Mouse (Mus musculus): Measurements from ENCODE around the gene Pms1. TPM values are rescaled to one million over a fixed set of nuclear protein-coding genes. Genes with fewer than 3 reads are reported as not detected.

The Pms1 gene
- polyA plus RNA-seq, 1 experiment from 2014 or later, result 12.0 TPM

DNA sequence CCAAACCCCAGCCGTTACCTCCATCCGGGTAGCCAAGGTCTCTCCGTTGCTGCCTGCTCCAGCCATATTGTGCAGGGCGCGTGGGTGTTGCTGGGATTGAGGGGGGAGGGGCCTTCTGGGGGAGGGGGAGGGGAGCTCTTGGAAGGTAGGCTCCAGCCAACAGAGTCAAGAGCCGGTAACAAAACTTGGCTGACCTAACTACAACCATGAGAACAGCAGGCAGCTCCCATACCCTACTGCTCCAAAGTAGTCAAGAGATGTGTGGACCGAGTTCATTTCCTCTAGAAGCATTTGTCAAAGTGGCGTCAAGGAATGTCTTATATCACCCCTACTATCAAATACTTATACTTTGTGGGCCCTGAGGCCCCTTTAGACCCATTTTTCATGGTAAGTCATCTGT, 109.3 kb downstream of the Pms1 start, which contains the start of gene 1700019A02Rik:
1700019A02Rik (minus strand) TSS at position 101 of the 400 bp plus-strand sequence.
- ATAC-seq (ENCODE audit: low read depth), result no peak
- no peak within 1 kb of the TSS for H3K4me3 ChIP-seq
- no peak within 1 kb of the TSS for H3K9ac ChIP-seq
- H3K27ac ChIP-seq (replicated peaks), result no peak within 1 kb of the TSS
- H3K27me3 ChIP-seq, result no peaks in the 10 kb centered on the region
- 91% methylated on average over 8 of the region's 8 CpGs for WGBS
- no peaks in the 10 kb centered on the region for H3K9me3 ChIP-seq
- no peaks in the 10 kb centered on the region for H3K4me1 ChIP-seq (replicated peaks)
- no peak within 1 kb of the TSS for H3K4me2 ChIP-seq
- no peaks in the 10 kb centered on the region for H3K36me3 ChIP-seq

GRCm38 (mm10) chr1:53186301-53186700, 110.5 kb downstream of the Pms1 start:
- WGBS, result 84% methylated on average over 3 of the region's 3 CpGs
- no peaks in the 10 kb centered on the region for H3K9me3 ChIP-seq

GRCm38 (mm10) chr1:53157715-53158114, 139.1 kb downstream of the Pms1 start:
- Histone ChIP-seq H3K27ac (replicated peaks) (no peak overlapping the region), H3K27me3 (no peaks in the 10 kb centered on the region), H3K4me3 (no peak overlapping the region), H3K9me3 (no peaks in the 10 kb centered on the region), H3K4me2 (no peak overlapping the region), H3K9ac (no peak overlapping the region), H3K4me1 (replicated peaks) (no peaks in the 10 kb centered on the region), H3K36me3 (no peaks in the 10 kb centered on the region)
- WGBS, result 54% methylated on average over 6 of the region's 6 CpGs
- no peak for ATAC-seq (ENCODE audit: low read depth)

More at GRCm38 (mm10) chr1:53186301-53186700, 110.5 kb downstream of the Pms1 start:
- Histone ChIP-seq H3K9ac (no peak overlapping the region), H3K27me3 (no peaks in the 10 kb centered on the region), H3K4me3 (no peak overlapping the region), H3K4me2 (no peak overlapping the region), H3K36me3 (no peaks in the 10 kb centered on the region), H3K27ac (replicated peaks) (no peak overlapping the region), H3K4me1 (replicated peaks) (no peaks in the 10 kb centered on the region)
- no peak for ATAC-seq (ENCODE audit: low read depth)

Other genes with a start within 250 kb of the Pms1 start
- 1.1 and 2.1 TPM in 2 replicates for gene Mstn, start 235.4 kb downstream of the Pms1 start, polyA plus RNA-seq (2015; fragmentation: Nextera tagmentation; extraction: Ambion mirVana)
- gene 1700019A02Rik, start 109.4 kb downstream of the Pms1 start, polyA plus RNA-seq (2015; fragmentation: Nextera tagmentation; extraction: Ambion mirVana), result not detected in 2 replicates
- gene Ormdl1, start 77 bp upstream of the Pms1 start, polyA plus RNA-seq (2015; fragmentation: Nextera tagmentation; extraction: Ambion mirVana), result 52.2 and 55.5 TPM in 2 replicates
- gene Gm28778, start 93 bp upstream of the Pms1 start, polyA plus RNA-seq (2015; fragmentation: Nextera tagmentation; extraction: Ambion mirVana), result not detected in 2 replicates
- 21.9 and 23.7 TPM in 2 replicates for gene Osgepl1, start 16.6 kb upstream of the Pms1 start, polyA plus RNA-seq (2015; fragmentation: Nextera tagmentation; extraction: Ambion mirVana)
- gene Asdurf, start 55.6 kb upstream of the Pms1 start, polyA plus RNA-seq (2015; fragmentation: Nextera tagmentation; extraction: Ambion mirVana), result 2.2 and 25.1 TPM in 2 replicates
- 1.5 and 2.2 TPM in 2 replicates for gene Gm28551, start 55.6 kb upstream of the Pms1 start, polyA plus RNA-seq (2015; fragmentation: Nextera tagmentation; extraction: Ambion mirVana)
- gene Asnsd1, start 55.7 kb upstream of the Pms1 start, polyA plus RNA-seq (2015; fragmentation: Nextera tagmentation; extraction: Ambion mirVana), result 70.1 and 74.5 TPM in 2 replicates

Measured in neural tube, embryonic 13.5 days (tissue).